Mouse (Mus musculus) embryonic facial prominence, embryonic 14.5 days (tissue): ENCODE data around the gene Slc36a3. TPM values are rescaled to one million over a fixed set of nuclear protein-coding genes. Genes with fewer than 3 reads are reported as not detected.

Experiments used
- ATAC-seq: fragments of 200-750 bp; cut with Nextera tagmentation; 2 replicates; pipeline ENCODE4 v1.8.0; 2017; ENCODE audit warnings: low read depth, moderate number of reproducible peaks, moderate TSS enrichment
- DNase-seq: peaks from one replicate; pipeline ENCODE4 v3.0.0-alpha.2; 2015; ENCODE audit warnings: low spot score
- H3K27ac ChIP-seq: fragments of 300-500 bp; sonication (generic); replicated peaks from 2 replicates; pipeline ENCODE4 v1.5.1; 2014; ENCODE audit warnings: low read depth, mild to moderate bottlenecking, low read length, moderate library complexity
- H3K27me3 ChIP-seq: fragments of 300-500 bp; sonication (generic); replicated peaks from 2 replicates; pipeline ENCODE4 v1.6.1; 2014; ENCODE audit warnings: low read length; ENCODE audit not compliant: control insufficient read depth, insufficient read depth
- H3K36me3 ChIP-seq: fragments of 300-500 bp; sonication (generic); 2 replicates; pipeline ENCODE4 v1.6.1; 2014; ENCODE audit warnings: low read length, mixed read lengths; ENCODE audit not compliant: control insufficient read depth, insufficient read depth
- H3K4me1 ChIP-seq: fragments of 300-500 bp; sonication (generic); 2 replicates; pipeline ENCODE4 v1.6.1; 2014; ENCODE audit warnings: antibody characterized with exemption, low read length; ENCODE audit not compliant: control insufficient read depth, insufficient read depth
- H3K4me2 ChIP-seq: fragments of 300-500 bp; sonication (generic); 2 replicates; pipeline ENCODE4 v1.6.1; 2014; ENCODE audit warnings: low read depth, mild to moderate bottlenecking, low read length, moderate library complexity, mixed read lengths
- H3K4me3 ChIP-seq: fragments of 300-500 bp; sonication (generic); 2 replicates; pipeline ENCODE4 v1.5.1; 2014; ENCODE audit warnings: low read depth, mild to moderate bottlenecking, low read length
- H3K9ac ChIP-seq: fragments of 300-500 bp; sonication (generic); 2 replicates; pipeline ENCODE4 v1.6.1; 2014; ENCODE audit warnings: low read depth, mild to moderate bottlenecking, low read length, moderate library complexity, mixed read lengths
- H3K9me3 ChIP-seq: fragments of 300-500 bp; sonication (generic); 2 replicates; pipeline ENCODE4 v1.6.1; 2016; ENCODE audit warnings: low read length; ENCODE audit not compliant: control insufficient read depth
- WGBS: fragments of 180-500 bp; shearing (Covaris S2); extraction: QIAGEN DNeasy Blood & Tissue Kit; methylation state at CpG from one replicate; pipeline ENCODE4 v1.1.7; 2014; 5-methylcytosine and 5-hydroxymethylcytosine counted together
- polyA plus RNA-seq: library from polyadenylated mRNA; unstranded; fragments of >200 nt; fragmentation: Nextera tagmentation; extraction: Ambion mirVana; gene quantifications from 2 replicates; pipeline ENCODE4 v1.2.1, GENCODE M21; 2014

Gene Slc36a3
- polyA plus RNA-seq, 1 experiment from 2014 or later, result not detected

DNA sequence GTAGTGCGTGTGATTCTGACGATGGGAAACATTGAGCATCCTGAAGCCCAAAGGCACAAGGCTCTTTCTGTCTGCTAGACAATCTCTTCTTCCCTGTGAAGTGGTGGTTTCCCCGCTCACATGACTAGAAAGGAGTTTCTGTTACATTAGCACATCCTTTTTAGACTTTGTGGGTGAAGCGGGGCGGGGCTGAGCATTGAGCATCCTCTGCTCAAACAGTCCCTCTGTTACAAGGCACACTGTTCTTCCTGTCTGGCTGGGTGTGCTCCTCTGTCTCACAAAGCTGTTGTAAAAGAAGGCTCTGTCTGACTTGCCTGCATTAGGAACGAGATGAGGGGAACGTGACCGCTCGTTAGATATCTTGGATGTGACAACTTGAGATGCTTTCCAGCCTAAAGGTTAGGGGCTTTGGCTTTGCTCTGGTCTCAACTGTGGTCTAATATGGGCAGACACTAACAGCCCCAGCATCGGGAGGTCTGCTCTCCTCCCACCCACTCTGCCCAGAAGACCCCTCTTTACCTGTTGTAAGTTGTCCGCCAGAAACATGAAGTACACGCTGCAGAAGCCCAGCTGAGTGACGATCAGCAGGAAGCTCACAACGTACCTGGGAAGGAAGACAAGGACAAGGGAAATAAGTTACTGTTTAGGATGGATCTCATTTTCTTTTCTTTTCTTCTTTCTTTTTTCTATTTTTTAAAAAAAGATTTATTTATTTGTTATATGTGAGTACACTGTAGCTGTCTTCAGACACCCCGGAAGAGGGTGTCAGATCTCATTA, 14.5 kb downstream of the Slc36a3 start:
- DNase-seq, result no peak
- Histone ChIP-seq H3K27me3 (no peaks in the 10 kb centered on the region), H3K36me3 (no peaks in the 10 kb centered on the region), H3K27ac (no peak overlapping the region), H3K9me3 (no peaks in the 10 kb centered on the region), H3K4me1 (no peaks in the 10 kb centered on the region), H3K4me3 (no peak overlapping the region), H3K4me2 (no peak overlapping the region), H3K9ac (no peak overlapping the region)
- WGBS, result 64% methylated on average over 15 of the region's 15 CpGs
- no peak for ATAC-seq

DNA sequence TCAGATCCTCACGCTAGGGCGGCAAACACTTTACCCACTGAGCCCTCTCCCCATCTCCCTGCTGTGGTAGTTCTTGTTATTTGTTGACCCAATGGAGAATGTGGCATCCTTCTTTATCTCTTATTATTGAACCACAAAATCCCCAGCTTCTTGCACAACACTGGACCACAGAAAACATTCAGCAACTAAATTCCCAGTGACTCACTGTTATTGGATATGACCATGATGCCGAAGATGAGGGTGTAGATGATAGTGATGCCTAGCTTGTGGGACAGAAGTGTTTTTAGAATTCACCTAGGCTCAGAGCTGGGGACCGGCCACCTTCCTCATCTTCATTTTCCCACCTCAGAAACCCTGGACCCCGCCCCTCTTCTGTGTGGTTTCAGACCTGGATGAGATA, 16.6 kb downstream of the Slc36a3 start:
- 87% methylated on average over 5 of the region's 5 CpGs for WGBS

DNA sequence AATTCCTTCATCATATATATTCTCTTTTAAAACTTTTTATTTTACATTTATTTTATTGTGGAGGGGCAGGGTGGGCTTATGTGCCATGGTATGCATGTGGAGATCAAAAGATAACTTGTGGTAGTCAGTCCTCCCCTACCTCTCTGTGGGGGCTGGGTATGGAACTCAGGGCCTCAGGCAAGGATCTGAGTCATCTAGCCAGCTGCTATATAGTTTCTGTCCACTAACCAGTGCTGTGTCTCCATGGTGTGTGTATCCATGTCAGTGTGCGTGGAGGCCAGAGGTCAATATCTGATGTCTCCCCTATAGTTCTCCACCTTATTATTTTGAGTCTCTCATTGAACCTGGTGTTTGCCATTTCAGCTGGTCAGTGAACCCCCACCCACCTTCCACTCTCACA, 17.1 kb downstream of the Slc36a3 start:
- no peaks in the 10 kb centered on the region for H3K4me1 ChIP-seq
- H3K9ac ChIP-seq, result no peak overlapping the region
- H3K9me3 ChIP-seq, result no peaks in the 10 kb centered on the region
- H3K4me3 ChIP-seq, result no peak overlapping the region
- no peaks in the 10 kb centered on the region for H3K36me3 ChIP-seq
- H3K27ac ChIP-seq, result no peak overlapping the region
- ATAC-seq, result no peak
- WGBS, result 88% methylated on average over 1 of the region's 1 CpGs
- H3K4me2 ChIP-seq, result no peak overlapping the region
- no peaks in the 10 kb centered on the region for H3K27me3 ChIP-seq
- no peak for DNase-seq

More for the DNA sequence above, 16.6 kb downstream of the Slc36a3 start:
- no peak overlapping the region for H3K4me3 ChIP-seq
- H3K4me1 ChIP-seq, result no peaks in the 10 kb centered on the region
- H3K36me3 ChIP-seq, result no peaks in the 10 kb centered on the region
- no peak overlapping the region for H3K27ac ChIP-seq
- no peak for DNase-seq
- no peak overlapping the region for H3K9ac ChIP-seq
- H3K4me2 ChIP-seq, result no peak overlapping the region
- H3K27me3 ChIP-seq, result no peaks in the 10 kb centered on the region
- H3K9me3 ChIP-seq, result no peaks in the 10 kb centered on the region
- ATAC-seq, result no peak

DNA sequence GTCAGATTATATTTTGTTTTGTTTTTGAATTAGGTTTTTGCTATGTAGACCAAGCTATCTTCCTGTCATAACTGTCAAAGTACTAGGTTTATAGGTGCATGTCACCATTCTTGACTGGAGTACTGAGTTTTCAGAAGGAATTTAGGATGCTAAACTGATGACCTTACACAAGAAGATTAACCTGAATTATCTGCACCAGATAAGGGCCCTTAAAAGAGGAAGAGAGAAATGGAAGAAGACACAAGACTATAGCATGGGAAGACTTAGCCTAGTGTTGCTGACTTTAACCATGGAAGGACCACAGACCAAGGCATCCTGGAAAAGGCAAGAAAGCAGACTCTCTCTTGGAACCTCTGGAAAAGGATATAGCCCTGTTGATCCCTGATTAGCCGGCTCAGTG, 18.3 kb downstream of the Slc36a3 start:
- Histone ChIP-seq H3K36me3 (no peaks in the 10 kb centered on the region), H3K4me2 (no peak overlapping the region), H3K27me3 (no peaks in the 10 kb centered on the region), H3K9me3 (no peaks in the 10 kb centered on the region), H3K27ac (no peak overlapping the region), H3K4me3 (no peak overlapping the region), H3K4me1 (no peaks in the 10 kb centered on the region), H3K9ac (no peak overlapping the region)
- 96% methylated on average over 1 of the region's 1 CpGs for WGBS
- ATAC-seq (no peak), DNase-seq (no peak)

DNA sequence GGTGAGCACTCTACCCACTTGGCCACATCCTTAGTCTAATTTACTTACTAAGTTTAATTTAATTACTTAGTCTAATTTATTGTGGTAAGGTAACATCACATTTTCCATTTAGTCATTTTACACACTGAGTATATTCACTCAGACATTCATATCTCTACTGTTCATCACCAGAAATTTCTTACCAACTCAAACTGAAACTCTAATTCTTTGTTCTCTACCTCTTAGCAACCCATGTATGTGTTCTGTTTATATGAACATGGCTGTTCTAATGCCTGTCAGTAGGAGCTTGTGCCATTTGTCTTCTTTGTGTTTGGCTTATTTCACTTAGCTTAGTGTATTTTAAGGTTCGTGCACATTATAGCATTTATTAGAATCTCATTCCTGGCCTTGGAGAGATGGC, 19.6 kb downstream of the Slc36a3 start:
- WGBS, result 90% methylated on average over 1 of the region's 1 CpGs
- Histone ChIP-seq H3K9ac (no peak overlapping the region), H3K9me3 (no peaks in the 10 kb centered on the region), H3K4me2 (no peak overlapping the region), H3K27me3 (no peaks in the 10 kb centered on the region), H3K27ac (no peak overlapping the region), H3K4me1 (no peaks in the 10 kb centered on the region), H3K4me3 (no peak overlapping the region), H3K36me3 (no peaks in the 10 kb centered on the region)
- no peak for DNase-seq
- ATAC-seq, result no peak

DNA sequence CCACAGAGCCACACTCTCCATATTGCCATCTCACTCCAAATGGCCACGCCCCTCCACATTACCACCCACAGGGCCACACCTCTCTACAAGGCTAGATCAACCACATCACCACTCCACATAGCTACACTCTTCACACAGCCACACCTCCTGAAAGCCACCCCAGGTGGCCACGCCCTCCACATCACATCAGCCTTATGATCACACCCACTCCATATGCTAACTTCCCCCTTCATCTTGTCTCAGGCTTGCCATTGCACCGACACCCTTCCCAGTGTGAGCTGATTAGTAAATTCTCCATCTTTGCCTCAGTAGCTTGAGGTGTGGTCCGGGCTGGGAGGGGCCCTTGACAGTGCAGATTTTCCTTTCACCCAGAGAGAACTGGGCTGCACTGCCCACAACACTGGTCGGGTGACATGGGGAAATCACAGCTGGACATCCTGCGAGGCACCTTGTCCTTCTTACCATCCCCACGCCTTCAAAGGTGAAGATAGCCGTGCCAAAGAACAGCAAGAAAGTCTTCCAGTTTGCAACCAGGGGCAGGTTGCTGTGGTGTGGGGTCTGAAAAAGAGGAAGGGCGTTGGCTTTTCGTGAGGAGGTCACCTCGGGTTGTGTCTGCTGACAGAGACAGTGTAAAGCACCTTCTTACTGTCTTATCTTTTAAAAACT, 20.3 kb downstream of the Slc36a3 start:
- no peaks in the 10 kb centered on the region for H3K9me3 ChIP-seq
- H3K27ac ChIP-seq, result no peak overlapping the region
- no peaks in the 10 kb centered on the region for H3K27me3 ChIP-seq
- 83% methylated on average over 11 of the region's 11 CpGs for WGBS
- no peak for DNase-seq
- H3K9ac ChIP-seq, result no peak overlapping the region
- H3K4me3 ChIP-seq, result no peak overlapping the region
- no peak overlapping the region for H3K4me2 ChIP-seq
- H3K36me3 ChIP-seq, result no peaks in the 10 kb centered on the region
- no peak for ATAC-seq
- H3K4me1 ChIP-seq, result no peaks in the 10 kb centered on the region

DNA sequence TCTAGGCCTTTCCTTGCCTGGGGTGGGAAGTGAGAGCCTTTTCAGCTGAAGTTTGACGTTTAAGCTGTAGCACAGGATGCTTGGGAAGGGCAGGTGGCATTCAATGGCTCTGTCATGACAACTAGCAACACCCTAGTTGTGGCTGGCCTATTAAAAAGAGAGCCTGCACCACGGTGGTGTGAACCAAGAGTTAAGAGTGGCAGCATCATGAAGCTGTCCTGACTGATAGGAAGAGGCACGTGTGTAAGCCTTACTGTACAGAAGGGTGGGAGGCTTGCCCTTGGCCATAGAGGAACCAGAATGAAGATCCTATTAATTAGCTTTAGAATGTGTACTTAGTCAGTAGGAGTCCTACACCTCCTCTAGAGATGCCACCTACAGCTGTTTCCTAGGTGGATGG, 23.1 kb downstream of the Slc36a3 start:
- H3K4me3 ChIP-seq, result no peak overlapping the region
- no peaks in the 10 kb centered on the region for H3K36me3 ChIP-seq
- H3K9ac ChIP-seq, result no peak overlapping the region
- 76% methylated on average over 3 of the region's 3 CpGs for WGBS
- H3K4me1 ChIP-seq, result no peaks in the 10 kb centered on the region
- no peaks in the 10 kb centered on the region for H3K27me3 ChIP-seq
- H3K4me2 ChIP-seq, result no peak overlapping the region
- no peak for DNase-seq
- no peak overlapping the region for H3K27ac ChIP-seq
- H3K9me3 ChIP-seq, result no peaks in the 10 kb centered on the region
- ATAC-seq, result no peak

DNA sequence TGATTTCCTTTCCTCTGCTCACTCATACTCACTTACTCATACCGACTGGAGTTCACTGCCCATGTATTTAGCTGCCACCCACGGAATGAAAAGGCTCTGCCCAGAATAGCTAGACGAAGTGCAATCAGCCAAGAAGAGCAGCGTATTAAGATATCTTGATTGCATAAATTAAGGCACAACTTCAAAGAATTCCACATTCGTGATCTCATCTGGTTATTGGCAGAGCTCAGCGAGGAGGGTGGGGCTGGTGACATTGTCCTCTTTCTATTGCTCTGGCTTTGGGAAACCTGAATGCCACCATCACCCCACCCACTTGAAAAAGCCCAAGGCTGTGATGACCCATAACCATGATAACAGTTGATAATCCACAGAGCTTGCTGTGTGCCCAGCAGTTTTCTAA, 23.6 kb downstream of the Slc36a3 start:
- DNase-seq (no peak), ATAC-seq (no peak)
- no peaks in the 10 kb centered on the region for H3K9me3 ChIP-seq
- H3K36me3 ChIP-seq, result no peaks in the 10 kb centered on the region
- no peak overlapping the region for H3K4me2 ChIP-seq
- 72% methylated on average over 6 of the region's 6 CpGs for WGBS
- no peak overlapping the region for H3K9ac ChIP-seq
- no peak overlapping the region for H3K27ac ChIP-seq
- no peaks in the 10 kb centered on the region for H3K27me3 ChIP-seq
- H3K4me1 ChIP-seq, result no peaks in the 10 kb centered on the region
- H3K4me3 ChIP-seq, result no peak overlapping the region

DNA sequence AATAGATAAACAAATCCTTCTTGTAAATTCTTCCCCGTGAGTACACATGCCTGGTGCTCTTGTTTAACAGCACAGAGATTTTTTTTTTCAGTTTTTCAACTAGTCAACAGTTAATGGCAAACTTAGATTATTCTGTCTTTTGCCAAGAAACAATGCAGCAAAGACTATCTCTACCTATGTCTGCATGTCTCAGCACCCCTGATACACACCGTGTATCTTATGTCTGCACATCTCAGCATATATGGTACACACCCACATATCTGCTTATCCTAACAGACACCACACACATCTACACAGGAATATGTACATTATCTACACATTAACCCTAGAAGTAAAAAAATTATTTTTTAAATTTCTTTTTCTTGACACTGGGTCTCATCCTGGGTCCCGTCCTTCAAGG, 24.8 kb downstream of the Slc36a3 start:
- Histone ChIP-seq H3K9me3 (no peaks in the 10 kb centered on the region), H3K4me3 (no peak overlapping the region), H3K36me3 (no peaks in the 10 kb centered on the region), H3K9ac (no peak overlapping the region), H3K4me2 (no peak overlapping the region), H3K4me1 (no peaks in the 10 kb centered on the region), H3K27ac (no peak overlapping the region), H3K27me3 (no peaks in the 10 kb centered on the region)
- 84% methylated on average over 3 of the region's 3 CpGs for WGBS
- ATAC-seq (no peak), DNase-seq (no peak)
